Mouse (Mus musculus): ENCODE data around the gene Ccdc146.
"Not testable (repeated sequence)": the region's sequence is repeated elsewhere in the genome, so short reads cannot be mapped to it uniquely, and the experiment has no call there.

Gene Ccdc146

GRCm38 (mm10) chr5:21386432-21386831 lies 38.0 kb downstream of the Ccdc146 start:
- peak; percentile 16 for DNase-seq

DNA sequence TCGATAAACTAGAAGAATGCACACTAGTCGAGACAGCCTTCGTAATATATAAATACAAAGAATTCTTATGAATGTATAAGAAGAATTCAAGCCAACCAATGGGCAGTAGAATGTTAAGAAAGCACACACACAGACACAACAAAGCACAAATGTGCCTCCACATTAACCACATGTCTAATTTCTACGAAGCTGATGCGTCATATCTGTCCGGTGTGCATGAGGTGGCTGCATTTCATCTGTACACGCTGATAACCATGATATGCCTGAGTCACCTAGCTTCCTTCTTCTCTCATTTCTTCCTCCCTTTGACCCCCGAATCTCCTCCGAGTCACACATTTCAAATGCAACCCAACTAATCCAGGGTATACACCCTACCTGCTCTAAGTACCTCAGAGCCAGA lies 39.5 kb downstream of the Ccdc146 start:
- no peak for DNase-seq

DNA sequence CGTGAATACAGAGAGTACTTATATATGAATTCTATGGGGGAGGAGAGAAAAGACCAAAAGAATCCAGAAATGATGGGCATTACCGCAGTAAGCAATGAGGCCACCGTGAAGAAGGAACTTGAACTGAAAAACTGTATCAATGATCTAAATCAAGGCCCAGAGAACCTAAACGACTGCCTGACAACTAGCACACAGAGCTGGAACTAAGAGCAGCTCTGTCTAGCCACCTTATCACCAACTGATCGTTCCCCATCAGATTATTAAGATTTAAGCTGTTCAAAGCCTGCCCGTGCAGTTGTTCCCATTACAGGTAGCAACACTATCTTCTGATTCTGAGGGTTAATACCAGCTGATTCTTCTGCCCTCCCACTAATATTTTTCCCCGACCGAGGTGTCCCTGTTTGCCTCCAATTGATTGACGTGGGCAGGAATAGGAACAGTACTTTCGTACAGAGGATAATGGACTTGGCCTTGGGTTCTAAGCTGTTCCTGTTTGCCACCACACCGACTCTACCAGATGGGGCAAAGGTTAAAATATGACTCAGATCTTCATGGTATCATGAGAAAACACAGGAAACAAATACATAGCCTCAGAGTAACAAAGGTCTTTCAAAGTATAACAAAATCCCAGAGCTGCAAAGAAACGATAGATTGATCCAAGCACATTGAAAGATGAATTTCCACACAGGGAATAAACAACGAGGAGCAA lies 40.1 kb downstream of the Ccdc146 start:
- DNase-seq, result no peak

DNA sequence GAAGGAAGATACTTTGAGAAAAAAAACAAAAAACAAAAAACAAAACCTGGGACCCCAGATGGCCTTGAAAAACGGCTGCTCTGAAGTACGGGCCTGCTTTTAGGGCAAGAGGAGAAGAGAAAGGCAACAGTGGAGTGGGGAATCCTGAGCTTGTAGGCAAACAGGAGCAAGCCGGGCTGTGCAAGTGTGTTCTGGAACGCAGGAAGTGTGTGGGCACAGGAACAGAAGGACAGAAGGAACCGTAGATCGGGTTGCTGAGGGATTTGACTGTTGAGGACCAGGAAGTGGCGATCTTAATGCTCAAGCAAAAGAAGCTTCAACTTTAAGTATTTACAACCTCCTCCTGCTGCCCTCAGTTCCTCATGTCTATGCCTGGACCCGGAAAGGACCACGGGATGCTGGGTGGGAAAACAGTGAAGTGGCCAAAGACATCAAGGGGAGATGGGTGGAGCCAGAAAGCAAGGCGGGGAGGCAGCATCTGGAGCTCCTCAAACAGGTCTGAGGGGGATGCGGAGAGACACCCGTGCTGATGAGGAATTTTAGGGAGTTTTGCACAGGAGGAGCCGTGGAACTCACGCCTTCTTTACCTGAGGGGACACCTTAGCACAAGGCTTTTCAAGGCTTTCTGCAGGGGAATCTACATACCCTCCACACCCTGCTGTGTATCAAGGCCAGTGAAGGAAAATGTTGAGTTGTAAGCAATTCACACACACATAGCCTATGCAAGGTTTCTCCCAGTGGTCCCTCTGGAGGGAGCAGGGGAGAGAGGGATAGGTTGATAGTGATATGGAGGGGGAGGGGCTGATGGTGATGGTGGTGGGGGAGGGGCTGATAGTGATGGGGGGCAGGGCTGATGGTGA lies 40.9 kb downstream of the Ccdc146 start:
- no peak for DNase-seq

DNA sequence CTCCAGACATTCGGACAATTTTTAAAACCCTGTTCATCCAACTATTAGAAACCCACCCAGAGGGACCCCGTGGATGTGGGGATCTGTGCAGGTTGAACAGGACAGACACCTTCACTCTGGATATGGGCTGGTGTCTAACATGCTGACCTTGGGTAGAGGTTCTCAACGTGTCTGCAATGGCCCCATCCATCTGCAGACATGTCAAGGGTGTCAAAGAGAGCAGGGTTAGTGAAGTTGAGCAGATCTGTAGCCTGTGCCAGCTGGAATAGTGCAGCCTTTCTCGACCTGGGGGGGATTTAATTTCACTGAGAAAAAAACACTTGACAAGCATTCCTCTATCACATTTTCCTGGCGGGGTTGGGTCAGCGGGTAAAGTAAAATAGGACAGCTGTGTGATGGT lies 41.8 kb downstream of the Ccdc146 start:
- DNase-seq, result no peak

DNA sequence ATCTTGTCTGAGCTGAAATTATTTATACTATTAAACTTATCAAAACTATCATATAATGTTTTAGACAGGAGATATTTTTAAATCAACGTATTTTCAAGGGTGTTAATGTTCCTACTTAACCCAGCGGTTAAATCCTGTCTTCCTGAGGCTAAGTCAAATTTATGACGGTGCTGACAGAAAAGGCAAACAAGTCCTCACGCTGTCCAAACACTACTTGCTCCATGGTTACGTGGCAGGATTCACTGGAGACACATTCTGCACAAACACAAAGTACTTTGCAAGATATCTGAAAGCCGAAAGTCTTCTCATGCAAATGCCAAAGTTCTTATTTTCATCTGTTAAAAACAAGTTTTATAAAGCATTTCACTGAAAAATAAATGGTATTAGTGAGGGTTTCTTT lies 42.5 kb downstream of the Ccdc146 start:
- DNase-seq, result no peak

DNA sequence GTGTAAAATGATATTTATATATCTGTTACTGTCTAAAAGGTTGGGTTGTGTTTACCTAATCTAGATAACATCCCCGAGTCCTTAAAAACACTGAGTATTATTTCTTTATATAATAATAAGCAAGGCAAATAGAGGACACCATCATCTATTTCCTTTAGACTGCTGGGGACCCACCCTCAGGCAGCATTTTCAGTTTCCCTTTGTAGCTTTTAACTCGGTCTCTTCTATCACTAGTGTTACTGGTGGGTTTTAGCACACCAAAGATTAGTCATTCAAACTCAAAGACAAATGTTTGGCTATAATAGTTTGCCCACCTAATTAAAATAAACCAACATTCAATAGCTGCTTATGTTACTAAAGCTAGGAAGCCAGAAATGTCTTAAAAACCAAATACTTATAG lies 46.1 kb downstream of the Ccdc146 start:
- no peak for DNase-seq

- no peak for DNase-seq
Measured at GRCm38 (mm10) chr5:21376935-21377334, 47.5 kb downstream of the Ccdc146 start.

GRCm38 (mm10) chr5:21373180-21373518 lies 51.3 kb downstream of the Ccdc146 start:
- DNase-seq, result no peak

DNA sequence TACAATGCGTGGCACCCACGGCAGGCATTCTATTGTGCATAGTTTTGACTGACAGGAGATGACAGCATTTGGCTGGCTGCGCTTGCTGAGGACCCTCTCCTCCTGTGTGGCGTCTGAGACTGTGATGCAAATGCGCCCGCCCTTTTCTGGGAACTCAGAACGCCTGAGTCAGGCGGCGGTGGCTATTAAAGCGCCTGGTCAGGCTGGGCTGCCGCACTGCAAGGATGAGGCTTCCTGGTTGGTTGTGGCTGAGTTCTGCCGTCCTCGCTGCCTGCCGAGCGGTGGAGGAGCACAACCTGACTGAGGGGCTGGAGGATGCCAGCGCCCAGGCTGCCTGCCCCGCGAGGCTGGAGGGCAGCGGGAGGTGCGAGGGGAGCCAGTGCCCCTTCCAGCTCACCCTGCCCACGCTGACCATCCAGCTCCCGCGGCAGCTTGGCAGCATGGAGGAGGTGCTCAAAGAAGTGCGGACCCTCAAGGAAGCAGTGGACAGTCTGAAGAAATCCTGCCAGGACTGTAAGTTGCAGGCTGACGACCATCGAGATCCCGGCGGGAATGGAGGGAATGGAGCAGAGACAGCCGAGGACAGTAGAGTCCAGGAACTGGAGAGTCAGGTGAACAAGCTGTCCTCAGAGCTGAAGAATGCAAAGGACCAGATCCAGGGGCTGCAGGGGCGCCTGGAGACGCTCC lies 51.8 kb downstream of the Ccdc146 start, which contains the start of gene Fgl2:
Gene Fgl2, plus strand, starts transcription at position 150 of the 687 bp plus-strand sequence.
- peak; percentile 71 for DNase-seq

DNA sequence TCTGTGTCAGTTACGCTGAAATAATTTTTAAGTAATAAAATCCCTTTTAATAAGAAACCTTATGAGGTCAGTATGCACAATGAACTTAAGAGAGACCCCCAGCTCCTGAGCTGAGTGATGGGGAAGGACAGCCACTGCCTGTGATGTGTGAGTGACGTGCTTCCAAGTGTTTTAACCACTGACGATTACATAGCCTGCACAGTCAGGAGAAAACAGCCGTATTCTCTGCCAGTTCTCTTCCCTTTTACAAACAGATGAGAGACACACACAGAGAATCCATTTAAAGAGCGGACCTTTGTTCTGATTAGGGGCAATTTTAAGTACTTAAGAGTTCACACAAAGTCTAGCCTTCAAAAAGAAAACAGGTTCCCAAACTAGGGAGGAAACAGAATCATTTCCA lies 52.6 kb downstream of the Ccdc146 start:
- DNase-seq, result no peak

- no peak for DNase-seq
Measured at GRCm38 (mm10) chr5:21370218-21370947, 54.1 kb downstream of the Ccdc146 start.

- DNase-seq, result no peak
Measured at GRCm38 (mm10) chr5:21367514-21367913, 57.0 kb downstream of the Ccdc146 start.

GRCm38 (mm10) chr5:21366338-21367053 lies 58.0 kb downstream of the Ccdc146 start:
- no peak for DNase-seq

DNA sequence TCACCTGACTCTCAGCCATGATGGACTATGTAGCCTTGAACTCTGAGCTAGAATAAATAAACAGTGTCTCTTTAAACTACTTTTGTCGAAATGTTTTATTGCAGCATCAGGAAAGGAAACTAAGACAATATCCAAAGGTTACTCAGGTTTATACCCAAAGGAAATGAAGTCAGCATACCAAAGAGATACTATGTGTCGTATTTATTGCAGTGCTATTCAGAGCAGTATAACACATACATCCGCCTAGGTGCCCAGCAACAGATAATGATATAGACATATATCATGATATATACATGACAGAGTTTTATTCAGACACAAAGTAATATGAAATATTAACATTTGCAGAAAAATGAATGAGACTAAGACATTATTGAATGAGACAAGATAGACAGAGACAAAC lies 61.1 kb downstream of the Ccdc146 start:
- no peak for DNase-seq

DNA sequence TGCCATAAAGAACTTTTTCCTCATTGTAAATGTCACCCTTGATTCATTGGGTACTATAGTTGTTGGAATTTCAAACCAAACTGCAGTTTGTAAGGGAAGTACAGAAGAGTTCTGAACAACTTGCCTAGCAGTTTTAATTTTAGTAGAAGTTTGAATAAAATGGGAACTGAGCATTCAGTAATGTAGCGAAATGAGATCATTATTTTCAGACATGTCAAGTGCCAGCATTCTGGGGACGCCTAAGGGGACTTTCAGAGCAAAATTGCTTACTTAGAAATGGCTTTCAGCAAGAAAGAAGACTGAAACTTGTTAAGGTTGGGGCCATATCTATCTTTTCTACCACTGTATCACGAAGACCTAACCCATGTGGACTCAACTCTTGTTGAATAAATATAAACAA lies 65.8 kb downstream of the Ccdc146 start:
- DNase-seq, result no peak

GRCm38 (mm10) chr5:21351678-21352077 lies 72.8 kb downstream of the Ccdc146 start:
- no peak for DNase-seq

- peak; percentile 33 for DNase-seq
Measured at GRCm38 (mm10) chr5:21348366-21348765, 76.1 kb downstream of the Ccdc146 start.

DNA sequence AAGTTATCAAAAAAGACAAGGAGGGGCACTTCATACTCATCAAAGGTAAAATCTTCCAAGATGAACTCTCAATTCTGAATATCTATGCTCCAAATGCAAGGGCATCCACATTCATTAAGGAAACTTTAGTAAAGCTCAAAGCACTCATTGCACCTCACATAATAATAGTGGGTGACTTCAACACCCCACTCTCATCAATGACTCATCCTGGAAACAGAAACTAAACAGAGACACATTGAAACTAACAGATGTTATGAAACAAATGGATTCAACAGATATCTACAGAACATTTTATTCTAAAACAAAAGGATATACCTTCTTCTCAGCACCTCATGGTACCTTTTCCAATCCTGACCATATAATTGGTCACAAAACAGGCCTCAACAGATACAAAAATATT lies 82.2 kb downstream of the Ccdc146 start:
- not testable (repeated sequence) for DNase-seq

GRCm38 (mm10) chr5:21332119-21332518 lies 92.4 kb downstream of the Ccdc146 start:
- DNase-seq, result peak; percentile 37

- DNase-seq, result peak; percentile 61
Measured at GRCm38 (mm10) chr5:21331656-21332055, 92.8 kb downstream of the Ccdc146 start.
